In genomic region chr5:115220931-115221640, GRCm38 (mm10) we compare ENCODE assay signal across 12 mouse cellular contexts. TPM values are rescaled to one million over a fixed set of nuclear protein-coding genes. Genes with fewer than 3 reads are reported as not detected.
DNase-seq lines count a peak whose midpoint lies in the region; ATAC-seq lines count a peak whose summit lies in the region.
"Had no signal": no experiment of that assay in that cellular context is flagged by ENCODE, and none has a peak within 500 bp of the region (broad histone marks: within the 10 kb centered on the region; RNA-seq: fewer than 3 reads in every experiment).

No protein-coding gene starts in this region.

- H3K9me3 ChIP-seq in neural tube, embryonic 12.5 days = 0 out of 2 replicates have a peak, but pooled peaks cover 3% of the 10 kb centered on the region
- H3K9me3 ChIP-seq in heart, embryonic 10.5 days = no peaks in the 10 kb centered on the region

- H3K9ac ChIP-seq in neural tube, embryonic 12.5 days = 0 out of 2 replicates have a peak overlapping the region, but pooled peaks have one; percentile 0
- H3K9ac ChIP-seq: limb, embryonic 12.5 days had no signal

- WGBS in neural tube, embryonic 12.5 days = 40% methylated on average over 13 of the region's 13 CpGs
- WGBS in heart, embryonic 10.5 days = 40% methylated on average over 13 of the region's 13 CpGs

- H3K4me3 ChIP-seq in neural tube, embryonic 12.5 days = no peak overlapping the region
- no peak overlapping the region for H3K4me3 ChIP-seq in heart, embryonic 10.5 days
- H3K4me3 ChIP-seq: limb, embryonic 12.5 days had no signal

- intact Hi-C loops in heart, postnatal 36 days (cut with DNase I) = no loop called here

- H3K27me3 ChIP-seq in neural tube, embryonic 12.5 days (replicated peaks) = no peaks in the 10 kb centered on the region; the same call in 1 of the 2 replicates
- peaks cover 14% of the 10 kb centered on the region for H3K27me3 ChIP-seq in heart, embryonic 10.5 days (ENCODE audit: insufficient read depth, poor library complexity, severe bottlenecking)
- H3K27me3 ChIP-seq: limb, embryonic 12.5 days had no signal

- H3K27ac ChIP-seq in neural tube, embryonic 12.5 days = no peak overlapping the region
- no peak overlapping the region for H3K27ac ChIP-seq in heart, embryonic 10.5 days
- H3K27ac ChIP-seq: limb, embryonic 12.5 days had no signal

- peaks cover 21% of the 10 kb centered on the region; the same call in 1 of the 2 replicates for H3K4me1 ChIP-seq in neural tube, embryonic 12.5 days
- H3K4me1 ChIP-seq in heart, embryonic 10.5 days = peaks cover 15% of the 10 kb centered on the region; the same call in 1 of the 2 replicates

- no peak overlapping the region for H3K4me2 ChIP-seq in neural tube, embryonic 12.5 days (replicated peaks)
- H3K4me2 ChIP-seq: limb, embryonic 12.5 days had no signal

- no peaks in the 10 kb centered on the region for H3K36me3 ChIP-seq in neural tube, embryonic 12.5 days
- no peaks in the 10 kb centered on the region for H3K36me3 ChIP-seq in heart, embryonic 10.5 days
- H3K36me3 ChIP-seq: limb, embryonic 12.5 days had no signal

- ATAC-seq in frontal cortex, adult (ENCODE audit: low TSS enrichment) = peak; percentile 87
- ATAC-seq in neural tube, embryonic 12.5 days (ENCODE audit: low FRiP score, low read depth) = no peak
- peak; percentile 58 for ATAC-seq in granulocyte monocyte progenitor cell, adult 5-6 weeks (replicated peaks; ENCODE audit: poor library complexity, severe bottlenecking)
- ATAC-seq: activated CD4-positive, CD25-positive, alpha-beta regulatory T cell, adult 4 months had no signal

- no peak for DNase-seq in frontal cortex, postnatal 14 days (ENCODE audit: low spot score in 2 of 2)
- no peak for DNase-seq in neural tube, embryonic 10.5 days (ENCODE audit: extremely low spot score, low spot score)
- DNase-seq in telencephalon, adult 2 months (ENCODE audit: low read depth, low spot score) = peak; percentile 73
- DNase-seq in heart, embryonic 10.5 days (ENCODE audit: low spot score) = no peak
- DNase-seq in heart, postnatal 36 days = no peak
- DNase-seq: lung, postnatal 36 days had no signal

RNA-seq across cellular contexts. Expression of gene Pop5, which starts 14.6 kb away (rescaled TPM):
- 110 and 113 TPM in 2 replicates for polyA plus RNA-seq in neural tube, embryonic 12.5 days (2016; fragmentation: Nextera tagmentation; extraction: Ambion mirVana)
- 92.9 and 109 TPM in 2 replicates for total RNA-seq in granulocyte monocyte progenitor cell, adult 5-6 weeks (2014; fragmentation: Nextera tagmentation)
- 74.0 and 75.4 TPM in 2 replicates for total RNA-seq in granulocyte monocyte progenitor cell, adult 5-6 weeks (2017)
- polyA plus RNA-seq in heart, embryonic 10.5 days (2016; fragmentation: Nextera tagmentation; extraction: Ambion mirVana) = 88.7 and 117 TPM in 2 replicates
- 10 to 100 TPM; 31.5 to 35.5 TPM for total RNA-seq in heart, postnatal 36 days (2021)

RNA-seq across cellular contexts. Expression of gene Cabp1, which starts 26.9 kb away (rescaled TPM):
- 24.0 and 24.6 TPM in 2 replicates for polyA plus RNA-seq in neural tube, embryonic 12.5 days (2016; fragmentation: Nextera tagmentation; extraction: Ambion mirVana)
- not detected in 2 replicates for total RNA-seq in granulocyte monocyte progenitor cell, adult 5-6 weeks (2014; fragmentation: Nextera tagmentation)
- total RNA-seq in granulocyte monocyte progenitor cell, adult 5-6 weeks (2017) = not detected in 2 replicates
- polyA plus RNA-seq in heart, embryonic 10.5 days (2016; fragmentation: Nextera tagmentation; extraction: Ambion mirVana) = 0.79 and 1.2 TPM in 2 replicates
- 1 to 10 TPM; 1.8 to 3.2 TPM for total RNA-seq in heart, postnatal 36 days (2021)
- total RNA-seq: common myeloid progenitor, adult 5-6 weeks had no signal

RNA-seq across cellular contexts. Expression of gene Rnf10, which starts 51.6 kb away (rescaled TPM):
- polyA plus RNA-seq in neural tube, embryonic 12.5 days (2016; fragmentation: Nextera tagmentation; extraction: Ambion mirVana) = 230 TPM in 2 replicates
- total RNA-seq in granulocyte monocyte progenitor cell, adult 5-6 weeks (2014; fragmentation: Nextera tagmentation) = 70.1 and 93.7 TPM in 2 replicates
- 52.6 and 57.9 TPM in 2 replicates for total RNA-seq in granulocyte monocyte progenitor cell, adult 5-6 weeks (2017)
- 102 and 117 TPM in 2 replicates for polyA plus RNA-seq in heart, embryonic 10.5 days (2016; fragmentation: Nextera tagmentation; extraction: Ambion mirVana)
- 100 to 1,000 TPM; 378 to 424 TPM for total RNA-seq in heart, postnatal 36 days (2021)

RNA-seq across cellular contexts. Expression of gene Coq5, which starts 58.4 kb away (rescaled TPM):
- polyA plus RNA-seq in neural tube, embryonic 12.5 days (2016; fragmentation: Nextera tagmentation; extraction: Ambion mirVana) = 54.1 and 55.6 TPM in 2 replicates
- 21.1 and 24.8 TPM in 2 replicates for total RNA-seq in granulocyte monocyte progenitor cell, adult 5-6 weeks (2014; fragmentation: Nextera tagmentation)
- 35.3 and 41.9 TPM in 2 replicates for total RNA-seq in granulocyte monocyte progenitor cell, adult 5-6 weeks (2017)
- 78.2 and 87.8 TPM in 2 replicates for polyA plus RNA-seq in heart, embryonic 10.5 days (2016; fragmentation: Nextera tagmentation; extraction: Ambion mirVana)
- total RNA-seq in heart, postnatal 36 days (2021) = 100 to 1,000 TPM; 137 to 167 TPM

Comparison
In these comparisons a context has a peak if more than half of its experiments do, and no peak if none do; other contexts are left out.
1. RNA of gene Rnf10, which starts 51.6 kb away (total RNA-seq): 378 to 424 TPM in heart, postnatal 36 days; 52.6 to 93.7 TPM in granulocyte monocyte progenitor cell, adult 5-6 weeks; every median in the first group is over 4 times any median in the second.